Mouse (Mus musculus) hindbrain, embryonic 14.5 days (tissue): ENCODE results near the gene Phb2. TPM values are rescaled to one million over a fixed set of nuclear protein-coding genes. Genes with fewer than 3 reads are reported as not detected.

Experiments used
- ATAC-seq: fragments of 200-750 bp; cut with Nextera tagmentation; 2 replicates; pipeline ENCODE4 v1.8.0; 2017; ENCODE audit warnings: moderate number of reproducible peaks, mild to moderate bottlenecking, moderate TSS enrichment, moderate library complexity; ENCODE audit not compliant: low FRiP score
- DNase-seq: peaks from one replicate; pipeline ENCODE4 v3.0.0-alpha.2; 2015; ENCODE audit warnings: low spot score
- H3K27ac ChIP-seq: fragments of 300-500 bp; sonication (generic); 2 replicates; pipeline ENCODE4 v1.5.1; 2014; ENCODE audit warnings: mild to moderate bottlenecking, moderate library complexity
- H3K27me3 ChIP-seq: fragments of 300-500 bp; sonication (generic); 2 replicates; pipeline ENCODE4 v1.6.1; 2014; ENCODE audit warnings: mild to moderate bottlenecking, low read length, mixed read lengths; ENCODE audit not compliant: control insufficient read depth, insufficient read depth
- H3K36me3 ChIP-seq: fragments of 300-500 bp; sonication (generic); replicated peaks from 2 replicates; pipeline ENCODE4 v1.6.1; 2014; ENCODE audit not compliant: control insufficient read depth, insufficient read depth
- H3K4me1 ChIP-seq: fragments of 300-500 bp; sonication (generic); replicated peaks from 2 replicates; pipeline ENCODE4 v1.6.1; 2014; ENCODE audit warnings: antibody characterized with exemption, low read length, mixed read lengths; ENCODE audit not compliant: control insufficient read depth, insufficient read depth
- H3K4me2 ChIP-seq: fragments of 300-500 bp; sonication (generic); replicated peaks from 2 replicates; pipeline ENCODE4 v1.6.1; 2014; ENCODE audit warnings: mild to moderate bottlenecking, moderate library complexity
- H3K4me3 ChIP-seq: fragments of 300-500 bp; sonication (generic); replicated peaks from 2 replicates; pipeline ENCODE4 v1.5.1; 2014; ENCODE audit warnings: mild to moderate bottlenecking, low read length
- H3K9ac ChIP-seq: fragments of 300-500 bp; sonication (generic); 2 replicates; pipeline ENCODE4 v1.6.1; 2014
- H3K9me3 ChIP-seq: fragments of 300-500 bp; sonication (generic); 2 replicates; pipeline ENCODE4 v1.6.1; 2016; ENCODE audit warnings: low read length; ENCODE audit not compliant: control insufficient read depth
- WGBS: fragments of 180-500 bp; shearing (Covaris S2); extraction: QIAGEN DNeasy Blood & Tissue Kit; methylation state at CpG from one replicate; pipeline ENCODE4 v1.1.7; 2014; 5-methylcytosine and 5-hydroxymethylcytosine counted together
- polyA plus RNA-seq: library from polyadenylated mRNA; unstranded; fragments of >200 nt; fragmentation: Nextera tagmentation; extraction: Ambion mirVana; gene quantifications from 2 replicates; pipeline ENCODE4 v1.2.1, GENCODE M21; 2014

Gene Phb2
- polyA plus RNA-seq, 1 experiment from 2014 or later = 242 TPM

DNA sequence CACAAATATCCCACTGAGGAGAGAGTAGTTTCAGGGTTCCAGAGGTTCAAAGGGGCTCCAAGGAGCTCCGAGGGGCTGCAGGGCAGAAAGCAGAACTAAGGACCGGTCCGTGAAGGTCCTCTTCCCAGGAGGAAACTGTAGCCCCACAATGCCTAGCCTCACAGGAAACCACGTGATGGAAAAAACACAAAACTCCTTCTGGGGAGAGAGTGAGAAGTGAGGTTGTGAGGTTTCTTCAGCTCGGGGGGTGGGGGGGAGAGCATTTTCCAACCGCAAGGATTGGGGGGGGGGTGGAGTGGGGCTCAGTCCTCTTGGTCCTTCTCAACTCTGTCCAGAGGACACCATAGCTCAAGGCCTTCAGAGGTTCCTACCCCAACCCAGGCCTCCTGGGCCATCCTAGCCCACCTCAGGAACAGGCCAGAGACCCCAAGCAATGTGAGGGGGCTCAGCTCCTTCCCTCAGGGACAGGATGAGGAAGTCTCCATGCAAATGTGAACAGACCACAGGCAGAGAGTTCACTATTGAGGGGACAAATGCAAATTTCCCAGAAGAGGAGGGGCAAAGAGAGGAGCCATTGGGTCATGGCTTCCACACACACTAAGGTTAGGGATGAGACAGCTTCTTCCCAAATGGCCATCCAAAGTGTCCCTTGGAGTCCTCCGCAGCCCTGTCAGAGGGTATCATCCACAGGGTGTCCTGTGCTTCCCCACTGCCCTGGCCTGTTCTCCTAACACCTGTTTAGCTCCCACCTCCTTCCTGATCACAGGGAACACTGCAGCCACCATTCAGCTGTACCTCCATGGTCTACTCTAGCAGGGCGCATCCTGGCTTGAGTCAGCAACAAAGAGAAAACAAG, 17.9 kb downstream of the Phb2 start:
- DNase-seq (no peak), ATAC-seq (no peak)
- H3K9ac ChIP-seq = no peak overlapping the region
- H3K27me3 ChIP-seq = no peaks in the 10 kb centered on the region
- no peaks in the 10 kb centered on the region for H3K9me3 ChIP-seq
- no peak overlapping the region for H3K27ac ChIP-seq
- no peak overlapping the region for H3K4me2 ChIP-seq
- H3K4me1 ChIP-seq = no peaks in the 10 kb centered on the region
- 79% methylated on average over 8 of the region's 8 CpGs for WGBS
- H3K36me3 ChIP-seq = no peaks in the 10 kb centered on the region
- H3K4me3 ChIP-seq = no peak overlapping the region

DNA sequence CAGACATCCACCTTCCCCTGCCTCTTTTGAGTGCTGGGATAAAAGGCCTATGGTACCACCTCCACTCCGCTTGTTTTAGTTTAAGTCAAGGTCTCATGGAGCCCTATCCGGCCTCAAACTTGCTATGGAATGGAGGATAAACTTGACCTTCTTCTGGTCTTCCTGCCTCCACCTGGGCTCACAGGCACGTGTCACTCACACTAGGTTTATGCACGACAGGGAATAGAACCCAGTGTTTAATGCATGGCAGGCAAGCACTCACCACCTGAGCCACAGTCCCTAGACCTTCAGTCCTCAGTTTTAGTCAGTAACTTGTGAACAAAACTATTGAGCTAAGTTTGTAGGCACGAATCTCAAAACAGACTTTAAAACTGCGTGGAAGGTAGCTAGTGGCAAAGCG, 18.9 kb downstream of the Phb2 start:
- 87% methylated on average over 7 of the region's 7 CpGs for WGBS
- Histone ChIP-seq H3K4me3 (no peak overlapping the region), H3K4me1 (no peaks in the 10 kb centered on the region), H3K27me3 (no peaks in the 10 kb centered on the region), H3K36me3 (no peaks in the 10 kb centered on the region), H3K27ac (no peak overlapping the region), H3K4me2 (no peak overlapping the region), H3K9me3 (no peaks in the 10 kb centered on the region), H3K9ac (no peak overlapping the region)
- no peak for ATAC-seq
- DNase-seq = no peak

DNA sequence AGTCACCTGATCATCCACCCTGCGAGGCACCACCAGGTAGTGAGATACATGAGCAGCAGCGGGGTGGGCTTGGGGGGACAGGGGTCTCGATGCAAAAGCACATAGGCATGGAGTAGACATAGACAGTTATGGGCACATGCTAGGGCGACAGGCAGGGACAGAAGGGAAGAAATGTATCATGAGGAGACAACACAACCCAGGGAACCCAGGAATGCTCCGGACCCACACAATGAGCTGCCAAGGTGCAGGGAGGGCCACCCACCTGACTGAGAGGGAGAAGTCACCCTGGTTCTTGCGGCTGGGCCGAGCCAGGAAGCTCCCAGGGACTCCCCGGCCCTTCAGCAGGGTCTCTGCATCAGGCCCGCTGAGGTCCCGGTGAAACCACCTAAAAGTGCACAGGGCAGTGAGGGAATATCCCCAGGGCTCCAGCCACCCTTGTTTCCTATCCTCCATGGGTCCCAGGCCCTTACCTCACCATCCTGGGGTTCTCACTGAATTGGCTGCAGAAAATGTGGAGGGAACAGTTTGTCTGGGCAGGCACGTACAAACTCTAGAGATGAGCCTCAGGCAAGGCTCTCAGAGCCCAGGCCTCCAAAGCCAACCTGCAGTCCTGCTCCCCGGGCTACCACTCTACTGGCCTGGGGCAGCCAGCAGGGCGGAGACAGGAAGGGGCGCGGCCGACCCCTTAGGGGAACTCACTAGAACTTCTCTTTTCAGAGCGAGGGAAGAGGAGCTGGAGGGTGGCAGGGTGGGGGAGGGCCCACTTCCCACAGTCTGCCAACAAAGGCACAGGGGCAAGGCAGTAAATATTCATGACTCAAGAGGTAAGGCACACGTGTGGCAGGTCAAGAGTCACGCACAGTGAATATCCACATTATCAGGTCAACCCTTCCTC, 20.6 kb downstream of the Phb2 start:
- ATAC-seq (no peak), DNase-seq (no peak)
- WGBS = 56% methylated on average over 19 of the region's 19 CpGs
- Histone ChIP-seq H3K4me2 (no peak overlapping the region), H3K9me3 (no peaks in the 10 kb centered on the region), H3K27ac (no peak overlapping the region), H3K9ac (no peak overlapping the region), H3K4me3 (no peak overlapping the region), H3K36me3 (no peaks in the 10 kb centered on the region), H3K4me1 (no peaks in the 10 kb centered on the region), H3K27me3 (no peaks in the 10 kb centered on the region)

DNA sequence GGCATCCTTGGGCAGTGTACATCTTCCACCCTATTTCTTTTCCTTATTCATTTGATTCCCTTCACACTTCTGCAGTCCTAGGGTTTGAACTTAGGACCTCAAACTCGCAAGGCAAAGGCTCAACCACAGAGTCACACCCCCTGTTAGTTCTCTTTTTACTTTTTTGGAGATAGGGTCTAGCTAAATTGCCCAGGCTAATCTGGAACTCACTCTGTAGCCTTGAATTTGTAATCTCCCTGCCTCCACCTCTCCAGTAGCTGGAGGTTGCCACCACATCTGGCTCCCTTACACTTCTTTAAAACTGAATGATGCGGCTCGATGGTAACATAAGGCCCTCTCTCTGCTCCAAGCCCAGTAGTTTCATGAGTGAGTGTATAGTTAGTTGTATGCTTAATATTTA, 22.3 kb downstream of the Phb2 start:
- Histone ChIP-seq H3K4me2 (no peak overlapping the region), H3K9ac (no peak overlapping the region), H3K9me3 (no peaks in the 10 kb centered on the region), H3K27me3 (no peaks in the 10 kb centered on the region), H3K36me3 (no peaks in the 10 kb centered on the region), H3K4me3 (no peak overlapping the region), H3K27ac (no peak overlapping the region), H3K4me1 (peaks cover 9% of the 10 kb centered on the region)
- ATAC-seq (no peak), DNase-seq (no peak)
- WGBS = 89% methylated on average over 3 of the region's 3 CpGs

DNA sequence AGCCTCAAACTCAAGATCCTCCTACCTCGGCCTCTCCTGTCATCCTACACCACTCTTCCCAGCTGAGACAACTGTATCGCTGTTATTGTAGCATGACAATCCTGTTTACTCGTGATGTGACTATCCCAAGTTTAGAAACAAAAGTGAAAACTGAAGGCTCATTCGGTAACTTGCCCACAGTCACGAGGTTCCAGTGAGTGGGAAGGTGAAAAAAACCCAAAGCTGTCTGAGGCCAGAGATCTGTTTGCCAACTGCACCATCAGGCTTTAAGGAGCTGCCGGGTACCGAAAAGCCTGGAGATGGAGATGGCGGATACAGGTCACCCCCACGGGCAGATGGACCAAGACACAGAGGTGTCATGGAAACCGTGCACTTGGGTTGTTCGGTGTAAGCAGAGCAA, 24.9 kb downstream of the Phb2 start:
- Histone ChIP-seq H3K9ac (no peak overlapping the region), H3K36me3 (no peaks in the 10 kb centered on the region), H3K4me1 (peaks cover 24% of the 10 kb centered on the region), H3K27me3 (no peaks in the 10 kb centered on the region), H3K9me3 (no peaks in the 10 kb centered on the region), H3K27ac (no peak overlapping the region), H3K4me3 (no peak overlapping the region), H3K4me2 (no peak overlapping the region)
- WGBS = 94% methylated on average over 11 of the region's 11 CpGs
- ATAC-seq = no peak
- no peak for DNase-seq

DNA sequence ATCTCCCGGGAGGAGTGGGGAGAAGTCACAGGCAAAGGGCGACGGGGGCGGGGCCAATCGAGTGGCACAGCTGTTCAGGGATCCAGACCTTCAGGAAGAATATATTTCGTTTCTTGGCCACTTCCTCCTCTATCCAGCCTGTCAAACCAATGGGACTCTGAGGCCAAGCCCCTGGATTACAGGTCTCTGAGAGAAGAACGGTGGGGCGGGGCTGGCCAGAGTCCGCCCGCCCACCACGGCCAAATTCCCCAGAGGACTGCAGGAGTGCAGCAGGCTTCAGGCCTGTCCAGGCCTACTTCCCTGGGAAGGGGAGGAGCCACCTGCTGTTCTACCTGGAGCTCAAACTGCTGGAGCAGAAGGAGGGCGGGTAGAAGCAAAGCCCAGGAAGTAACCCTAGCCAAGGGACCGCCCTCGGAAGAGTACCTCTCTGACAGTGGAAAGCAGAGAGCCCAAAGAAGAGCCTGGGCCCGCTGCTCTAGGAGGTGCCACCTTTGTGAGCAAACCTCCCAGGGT, 26.4 kb downstream of the Phb2 start, which contains the start of gene Ptpn6:
Gene Ptpn6, minus strand, starts transcription at position 204 of the 513 bp plus-strand sequence.
- Histone ChIP-seq H3K36me3 (peaks cover 14% of the 10 kb centered on the region), H3K27ac (no peak within 1 kb of the TSS), H3K4me1 (peaks cover 27% of the 10 kb centered on the region), H3K27me3 (no peaks in the 10 kb centered on the region), H3K4me3 (no peak within 1 kb of the TSS), H3K9ac (peak within 1 kb of the TSS; percentile 96), H3K4me2 (peak within 1 kb of the TSS; percentile 83), H3K9me3 (no peaks in the 10 kb centered on the region)
- 33% methylated on average over 15 of the region's 15 CpGs for WGBS
- ATAC-seq = no peak
- DNase-seq = no peak

DNA sequence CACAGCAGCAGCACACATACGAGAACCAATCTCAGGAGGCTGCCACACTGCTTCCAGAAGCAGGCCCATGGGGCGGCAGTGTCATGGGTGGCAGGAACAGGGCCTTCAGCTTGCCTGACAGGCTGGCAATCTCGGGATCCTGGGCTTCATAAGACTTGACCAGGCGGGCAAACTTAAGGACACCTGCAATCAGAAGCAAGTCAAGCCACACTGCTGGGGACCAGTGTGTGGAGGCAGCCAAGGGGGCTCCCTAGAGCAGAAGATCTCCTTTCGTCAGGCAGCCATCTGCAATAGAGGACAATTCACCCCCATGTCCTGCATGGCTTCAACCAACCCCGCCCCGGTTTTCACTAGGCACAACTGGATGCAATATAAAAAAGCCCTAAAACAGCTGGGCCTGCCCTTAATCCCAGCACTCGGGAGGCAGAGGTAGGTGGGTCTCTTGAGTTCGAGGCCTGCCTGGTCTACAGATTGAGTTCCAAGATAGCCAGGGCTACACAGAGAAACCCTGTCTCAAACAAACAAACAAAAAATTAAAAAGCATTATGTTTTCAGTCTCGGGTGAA, 27.2 kb downstream of the Phb2 start:
- Histone ChIP-seq H3K27ac (peak overlapping the region; percentile 98), H3K4me2 (peak overlapping the region; percentile 83), H3K9me3 (no peaks in the 10 kb centered on the region), H3K27me3 (no peaks in the 10 kb centered on the region), H3K4me1 (peaks cover 27% of the 10 kb centered on the region), H3K4me3 (no peak overlapping the region; the same call in 1 of the 2 replicates), H3K36me3 (peaks cover 22% of the 10 kb centered on the region), H3K9ac (peak overlapping the region; percentile 96)
- ATAC-seq = no peak
- 89% methylated on average over 10 of the region's 10 CpGs for WGBS
- no peak for DNase-seq

DNA sequence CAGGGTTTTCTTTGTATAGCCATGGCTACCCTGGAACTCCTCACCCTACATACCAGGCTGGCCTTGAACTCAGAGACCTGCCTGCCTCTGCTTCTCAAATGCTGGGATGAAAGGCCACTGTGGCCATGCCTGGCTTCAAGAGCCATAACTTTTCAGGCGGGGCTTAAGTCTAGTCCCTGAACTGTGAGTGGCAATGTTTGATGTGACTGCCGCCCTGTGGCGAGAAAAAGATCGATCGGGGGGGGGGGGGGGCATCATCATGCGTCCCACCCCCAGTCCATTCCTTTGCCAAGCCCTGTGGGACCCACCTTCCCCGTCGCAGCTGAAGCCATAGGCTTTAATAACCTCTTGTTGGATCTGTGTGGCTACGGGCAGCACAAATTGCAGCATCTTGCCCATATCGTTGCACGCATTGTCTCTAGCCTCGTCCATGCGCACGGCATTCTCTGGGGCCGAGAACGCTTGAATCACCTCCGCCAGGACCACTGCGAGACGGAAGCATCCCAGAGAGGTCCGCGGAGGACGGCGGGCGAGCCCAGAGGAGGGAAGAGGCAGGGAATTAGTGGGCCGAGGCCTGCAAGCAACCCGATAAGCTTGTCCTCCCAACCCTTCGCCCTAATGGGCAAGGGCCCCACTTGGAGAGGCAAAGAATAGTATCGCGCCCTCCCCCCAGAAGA, 28.2 kb downstream of the Phb2 start:
- Histone ChIP-seq H3K27me3 (no peaks in the 10 kb centered on the region), H3K4me2 (peak overlapping the region; percentile 83), H3K36me3 (peaks cover 30% of the 10 kb centered on the region), H3K9ac (peak overlapping the region; percentile 96), H3K4me3 (peak overlapping the region; percentile 73), H3K27ac (peak overlapping the region; percentile 98), H3K9me3 (no peaks in the 10 kb centered on the region), H3K4me1 (peaks cover 27% of the 10 kb centered on the region)
- WGBS = under 1% methylated on average over 28 of the region's 29 CpGs
- DNase-seq (peak; percentile 66), ATAC-seq (peak; percentile 19)
